Mouse (Mus musculus) frontal cortex, postnatal 10 days (tissue): ENCODE data around the gene Mut.

Source experiments
- DNase-seq, 2 experiments: peaks; one replicate each; pipeline ENCODE4 v3.0.0; 2022; ENCODE audit warnings: low spot score in 2 of 2, mixed read lengths in 1 of 2

The Mut gene

DNA sequence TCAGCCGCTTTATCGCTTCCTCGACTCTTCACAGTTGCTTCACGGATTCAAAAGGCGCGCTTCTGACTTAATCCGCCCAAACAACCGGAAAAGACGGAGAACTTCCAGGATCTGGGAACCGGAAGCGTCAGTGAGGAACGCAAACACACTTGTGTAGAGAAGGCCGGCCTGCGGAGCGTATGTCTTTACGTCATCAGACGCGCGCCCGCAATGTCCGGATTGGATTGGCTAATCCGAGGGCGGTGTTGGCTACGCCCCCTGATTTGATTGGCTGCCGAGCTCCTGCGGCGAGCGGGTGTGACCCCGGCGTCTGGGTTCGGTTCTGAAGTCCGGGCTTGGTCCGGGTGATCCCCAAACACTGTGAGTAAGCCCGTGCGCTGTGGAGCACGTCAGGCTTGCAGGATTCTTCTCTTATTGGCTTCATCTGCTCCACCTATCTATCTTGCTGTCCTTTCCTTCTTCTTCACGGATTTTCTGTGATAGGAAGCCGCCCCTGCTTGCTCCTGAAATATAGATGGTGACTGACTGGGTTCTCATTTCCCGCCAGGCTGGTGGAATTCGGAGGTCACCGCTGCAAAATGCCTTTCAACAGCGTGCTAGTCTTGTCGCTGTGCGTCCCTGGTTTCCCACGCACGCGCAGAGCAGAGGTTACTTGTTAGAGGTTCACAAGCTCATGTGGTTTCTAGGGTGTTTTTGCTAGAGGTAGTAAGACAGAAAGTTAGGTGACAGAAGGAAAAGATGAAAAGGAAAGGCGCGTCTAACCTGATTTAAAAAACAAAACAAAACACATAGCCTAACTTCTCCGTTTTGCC is at the start of gene Mut, which contains the start of gene Cenpq:
Gene Mut (plus strand): TSS at position 266 of the 812 bp plus-strand sequence.
Gene Cenpq (minus strand): TSS at position 628 of the 812 bp plus-strand sequence.
- peak; percentile 98 to 99 for DNase-seq

DNA sequence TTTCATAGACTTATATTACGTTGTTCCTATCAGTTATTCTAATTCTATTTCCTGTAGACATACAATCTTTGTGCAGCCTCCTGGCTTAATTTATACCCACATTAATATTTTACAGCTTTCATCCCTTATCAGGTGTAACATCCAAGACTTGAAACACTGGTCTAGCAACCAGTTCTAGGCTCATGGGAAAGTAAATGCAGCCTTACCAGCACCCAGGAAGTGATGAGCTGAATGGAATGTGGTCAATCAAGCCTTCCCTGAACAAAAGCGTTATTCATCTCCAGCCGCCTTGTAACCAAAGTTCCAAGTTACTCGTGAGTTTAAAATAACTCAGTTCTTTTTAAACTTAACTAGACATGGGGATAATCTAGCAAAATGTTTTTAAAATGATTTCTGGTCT is 49.3 kb upstream of the Mut start:
- DNase-seq = no peak

DNA sequence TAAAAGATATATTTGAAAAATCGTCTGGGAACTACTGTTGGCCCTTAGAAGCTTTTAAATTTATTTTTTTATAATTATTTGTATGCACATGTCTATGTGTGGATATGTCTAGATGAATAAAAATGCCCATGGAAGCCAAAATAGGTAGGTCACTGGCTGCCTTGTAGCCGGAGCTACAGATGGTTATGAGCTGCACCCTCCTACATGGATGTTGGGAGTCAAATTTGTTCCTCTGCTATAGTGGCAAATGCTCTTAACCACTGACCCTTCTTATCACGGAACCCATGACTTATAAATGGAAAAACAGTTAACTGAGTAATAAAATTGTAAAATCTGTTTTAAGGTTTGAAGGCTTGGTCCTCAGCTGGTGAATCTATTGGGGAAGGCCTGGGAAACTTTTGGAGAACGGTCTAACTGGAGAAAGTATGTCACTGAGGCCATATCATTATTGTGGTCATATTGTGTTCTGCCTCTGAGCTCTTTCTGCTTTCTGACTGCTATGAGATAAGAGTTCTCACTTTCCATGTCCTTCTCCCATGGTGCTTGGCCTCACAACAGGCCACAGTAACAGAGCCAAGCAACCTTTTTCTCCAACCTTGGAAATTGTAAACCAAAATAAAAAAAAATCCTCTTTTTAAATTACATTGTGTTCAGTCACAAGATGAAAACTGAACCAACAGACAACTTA is 46.5 kb upstream of the Mut start:
- no peak for DNase-seq

DNA sequence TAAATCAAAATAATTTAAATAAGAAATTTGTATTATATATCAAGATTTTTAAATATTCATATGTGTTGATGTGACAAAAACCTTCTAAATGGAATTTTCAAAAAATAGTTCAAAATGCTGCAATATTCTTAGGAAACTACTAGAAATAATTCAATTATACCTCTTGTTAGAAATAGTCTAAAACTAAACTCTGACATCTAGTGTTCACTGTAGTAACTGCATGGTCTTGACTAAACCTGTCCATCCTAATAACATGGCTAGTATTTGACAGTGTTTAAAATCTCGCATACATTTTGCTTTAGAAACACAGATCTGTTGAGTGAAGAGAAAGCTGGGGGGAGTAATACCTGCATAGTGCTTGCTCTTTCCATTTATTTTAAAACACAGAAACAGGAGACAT is 37.6 kb upstream of the Mut start:
- DNase-seq = no peak

DNA sequence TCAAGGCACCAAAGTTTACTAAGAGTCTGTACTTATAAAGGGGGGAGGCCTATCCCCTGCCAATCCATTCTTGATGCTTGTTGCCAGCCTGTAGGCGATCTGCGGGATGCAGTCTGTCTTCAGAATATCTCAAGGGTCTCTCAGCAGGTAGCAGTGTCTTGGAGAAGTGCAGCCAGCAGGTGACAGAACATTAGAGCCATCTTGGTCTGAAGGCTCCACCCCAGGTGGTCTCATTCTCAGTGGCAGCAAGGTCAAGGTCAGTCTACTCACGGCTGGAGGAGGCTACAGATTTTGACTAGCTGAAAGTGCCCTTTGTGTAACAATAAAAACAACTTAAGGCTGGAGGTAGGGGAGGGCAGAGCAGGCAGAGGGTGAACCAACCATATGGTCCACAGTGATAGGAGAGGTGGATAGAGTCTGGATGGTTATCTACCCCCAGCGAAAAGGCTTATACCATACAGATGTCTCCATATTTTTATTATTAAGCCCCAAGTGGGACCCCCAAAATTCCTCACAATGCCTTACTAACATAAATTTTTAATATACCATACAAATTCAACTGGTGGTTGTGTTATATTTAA is 34.6 kb upstream of the Mut start:
- DNase-seq = no peak

DNA sequence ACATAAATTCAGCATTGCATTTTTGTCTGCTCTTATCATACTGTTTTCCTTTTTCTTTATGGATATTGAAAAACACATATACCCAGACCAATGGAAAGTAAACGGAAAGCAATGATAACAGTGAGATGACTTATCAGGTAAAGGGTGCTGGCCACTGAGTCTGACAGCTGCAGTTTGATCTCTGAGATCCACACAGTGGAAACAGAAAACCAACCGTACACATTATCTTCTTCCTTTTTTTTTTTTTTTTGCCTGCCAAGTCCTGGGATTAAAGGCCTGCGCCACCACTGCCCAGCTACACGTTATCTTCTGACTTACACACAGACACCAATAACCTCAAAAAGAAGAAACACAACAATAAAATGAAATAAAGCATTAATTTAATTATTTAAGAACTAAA is 31.1 kb upstream of the Mut start:
- no peak for DNase-seq

DNA sequence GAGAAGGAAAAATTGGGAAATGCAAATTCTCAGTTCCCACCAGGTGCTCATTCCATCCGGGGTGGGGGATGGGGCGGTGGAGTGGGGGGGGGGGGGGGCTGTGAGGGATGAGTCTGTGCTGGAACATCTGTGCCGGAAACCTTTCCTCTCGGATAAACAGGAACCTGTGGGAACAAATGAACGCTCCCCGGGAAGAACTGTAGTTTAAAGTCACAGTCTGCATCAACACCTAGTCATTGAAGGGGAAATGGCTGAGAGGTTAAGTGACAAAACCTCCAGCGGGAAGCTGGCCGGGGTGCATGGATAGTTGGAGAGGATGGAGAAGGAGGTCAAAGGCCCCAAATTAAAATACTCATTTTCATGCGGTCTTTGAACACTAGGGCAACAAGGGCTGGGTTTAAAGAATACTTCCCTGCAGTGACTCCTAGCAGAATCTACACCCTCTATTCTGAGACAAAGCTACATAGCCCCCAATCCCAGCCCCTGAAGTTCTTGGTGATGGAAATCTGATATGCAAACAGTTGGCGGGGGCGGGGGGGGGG is 30.4 kb upstream of the Mut start:
- no peak for DNase-seq

DNA sequence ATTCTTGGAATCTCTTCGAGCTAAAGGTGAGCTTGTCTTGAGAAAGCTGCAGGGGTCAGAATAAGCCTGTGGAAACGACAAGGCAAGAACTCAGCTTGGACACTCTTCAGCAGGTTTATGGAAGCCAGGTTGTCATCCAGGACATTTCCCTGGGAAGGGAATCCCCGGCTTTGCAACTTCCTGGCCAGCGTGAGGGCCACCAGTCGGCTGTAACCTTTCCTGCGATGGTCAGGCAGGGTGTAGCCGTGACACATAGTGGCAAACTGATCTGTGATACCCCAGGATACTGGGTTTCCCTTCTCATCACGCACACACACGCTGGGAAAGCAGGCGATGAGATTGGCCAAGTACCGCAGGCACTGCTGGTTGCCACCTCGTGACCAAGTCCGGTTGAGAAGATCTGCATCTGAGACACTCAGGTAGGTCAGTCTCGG is 29.7 kb upstream of the Mut start:
- no peak for DNase-seq

DNA sequence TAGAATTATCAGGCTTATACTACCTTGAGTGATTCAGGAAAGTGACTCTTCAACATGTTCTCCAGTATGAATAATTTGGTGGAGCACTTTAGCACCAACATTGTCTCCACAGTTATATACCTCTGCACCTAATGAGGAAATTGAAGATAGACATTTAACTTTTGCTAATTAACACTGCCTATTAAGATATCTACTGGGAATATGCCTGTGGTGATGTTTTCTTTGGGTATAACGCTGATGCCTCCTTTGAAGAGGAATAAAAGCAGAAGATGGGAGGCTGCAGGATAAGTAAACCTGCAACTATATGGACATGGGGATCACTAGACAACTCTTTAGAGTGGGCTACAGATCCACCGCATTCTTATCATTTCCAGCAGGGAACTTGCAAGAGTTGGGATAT is 20.2 kb upstream of the Mut start, which contains the start of gene Glyatl3:
Gene Glyatl3 (minus strand): TSS at position 101 of the 400 bp plus-strand sequence.
- no peak for DNase-seq

DNA sequence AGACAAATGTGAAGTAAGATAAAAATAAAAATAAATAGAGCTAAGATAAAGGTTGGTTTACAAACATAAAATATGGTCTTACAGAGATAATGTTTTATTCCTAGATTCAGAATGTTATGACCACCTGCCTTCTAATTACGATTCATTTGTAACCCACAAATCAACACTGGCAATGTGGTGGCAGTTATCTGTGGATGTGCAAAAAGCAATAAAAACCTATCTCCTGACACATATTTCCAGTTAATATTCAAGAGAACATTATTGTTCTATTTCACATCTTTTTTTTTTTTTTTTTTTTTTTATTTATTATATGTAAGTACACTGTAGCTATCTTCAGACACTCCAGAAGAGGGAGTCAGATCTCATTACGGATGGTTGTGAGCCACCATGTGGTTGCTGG is 19.0 kb upstream of the Mut start:
- DNase-seq = no peak

DNA sequence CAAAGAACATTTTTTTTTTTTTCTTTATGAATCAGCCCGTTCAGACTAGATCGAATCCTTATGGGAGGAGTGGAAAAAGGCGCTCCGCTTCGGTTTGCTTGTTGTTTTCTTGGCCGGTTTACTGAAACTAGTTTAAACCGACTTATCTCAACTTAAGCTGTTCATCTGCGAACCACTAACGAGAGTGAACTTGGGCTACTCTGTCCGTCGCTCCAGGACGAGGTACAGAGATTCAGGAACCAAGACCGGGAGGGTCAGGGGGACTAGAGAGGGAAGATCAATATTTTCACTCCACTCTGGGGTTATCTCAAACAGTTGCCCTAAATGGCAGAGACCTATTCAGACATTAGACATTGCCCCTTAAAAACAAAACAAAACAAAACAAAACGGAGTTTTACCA is 500 bp upstream of the Mut start:
- no peak for DNase-seq

DNA sequence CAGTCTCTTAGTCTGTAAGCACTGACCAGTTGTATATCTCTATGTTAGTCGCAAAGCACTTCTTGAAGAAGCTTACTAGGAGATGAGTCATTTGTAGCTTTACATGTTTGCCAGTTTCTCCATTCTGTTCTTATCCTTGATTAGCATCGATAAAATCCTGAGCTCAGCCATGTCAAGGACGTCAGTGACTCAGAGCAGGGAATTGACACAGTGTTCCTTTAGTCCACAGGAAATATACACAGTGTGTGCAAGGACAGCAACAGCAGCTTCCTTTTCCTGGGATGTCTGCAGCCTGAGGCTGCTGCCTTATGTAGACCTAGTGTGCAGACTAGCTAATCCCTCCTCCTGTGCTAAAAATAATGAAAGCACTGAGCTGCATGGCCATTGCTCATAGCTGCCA is 14.0 kb downstream of the Mut start:
- no peak for DNase-seq

DNA sequence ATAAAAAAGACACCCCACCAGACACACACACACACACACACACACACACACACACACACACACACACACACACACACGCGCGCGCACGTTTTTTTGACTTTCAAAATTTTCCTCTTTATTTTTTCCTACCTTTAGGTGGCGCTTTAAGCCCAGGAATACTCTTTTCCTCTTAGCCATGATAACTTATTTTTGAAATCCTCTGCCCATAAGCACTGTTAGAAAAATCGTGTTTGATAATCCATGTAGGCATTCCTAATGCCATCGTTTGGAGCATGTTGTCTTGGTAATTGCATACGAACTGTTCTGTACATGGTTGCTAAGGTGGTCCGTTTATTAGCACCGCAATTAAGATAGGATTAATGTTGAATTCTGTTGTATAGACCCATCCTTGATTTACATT is 43.4 kb downstream of the Mut start:
- no peak for DNase-seq

DNA sequence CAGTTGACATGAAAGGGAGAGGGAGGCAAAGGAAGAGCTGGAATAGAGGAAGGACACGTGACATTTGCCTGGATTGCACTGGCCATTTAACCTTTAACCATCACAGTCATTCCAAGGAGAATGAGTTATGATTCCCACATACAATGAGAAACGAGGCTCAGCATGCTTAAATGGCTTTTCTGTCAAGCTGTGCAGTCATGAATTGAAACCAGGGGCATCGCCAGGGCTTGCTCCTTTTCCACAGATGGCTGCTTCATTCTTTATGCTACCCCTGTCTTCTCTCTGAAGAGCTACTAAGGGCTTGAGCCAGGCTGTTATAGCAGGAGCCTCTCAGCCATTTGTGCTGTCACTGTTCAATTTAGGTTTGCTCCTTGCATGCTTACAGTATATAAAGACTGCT is 57.6 kb downstream of the Mut start:
- DNase-seq = no peak
